Mouse (Mus musculus): ENCODE measurements at regions not wholly inside any gene's neighbourhood (a gene's known extent, or its start where the extent isn't known, plus 50 kb on each side); places are given as distances from the start of the nearest gene placed in this dataset.

- TF ChIP-seq POLR2A (IDR thresholded peaks at IDR 0.05; ENCODE audit: extremely low read depth, insufficient read depth, low read length) (no peak), CTCF (IDR thresholded peaks at IDR 0.05; ENCODE audit: extremely low read depth, insufficient read depth, low read length) (no peak)
Measured at GRCm38 (mm10) chr10:45823612-45824011, 246.0 kb downstream of the Hace1 start.
